Mouse (Mus musculus): Measurements from ENCODE around the gene Slc25a44.
"Not testable (repeated sequence)": the region's sequence is repeated elsewhere in the genome, so short reads cannot be mapped to it uniquely, and the experiment has no call there.

The Slc25a44 gene

DNA sequence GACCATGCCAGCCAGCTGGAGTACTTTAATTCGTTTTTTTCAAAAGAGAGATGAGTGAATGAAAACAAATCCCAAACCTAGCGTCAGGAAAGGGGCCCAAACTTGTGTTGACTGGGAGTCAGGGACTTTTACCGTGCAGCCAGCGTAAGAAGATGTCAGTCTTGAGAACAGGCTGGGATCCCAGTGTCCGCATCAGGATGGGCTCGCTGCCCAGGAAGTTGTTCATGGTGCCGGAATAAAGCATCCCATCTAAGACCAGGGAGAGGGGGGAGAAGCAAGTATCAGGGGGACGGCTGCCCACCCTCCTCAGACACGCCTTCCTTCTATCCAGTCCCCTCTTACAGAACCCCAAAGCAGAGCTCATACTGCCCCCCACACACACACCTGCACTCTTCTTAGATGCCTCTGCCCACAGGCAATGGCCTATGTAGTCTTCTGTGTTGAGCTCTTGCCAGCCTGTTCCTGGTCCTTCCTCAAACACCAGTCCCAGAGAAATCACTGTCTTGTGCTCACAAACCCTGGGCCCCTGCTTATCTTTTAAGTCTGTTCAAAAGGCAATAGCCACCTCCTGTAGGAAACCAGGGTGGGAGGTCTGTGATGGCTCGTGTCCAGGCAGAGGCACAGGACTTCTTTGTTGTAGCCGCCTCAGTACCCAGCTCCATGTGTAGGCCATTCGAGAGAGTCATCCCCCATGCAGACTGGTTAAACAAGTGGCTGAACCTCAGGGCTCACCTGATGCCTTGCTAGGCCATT, 25.6 kb upstream of the Slc25a44 start:
- no peak for DNase-seq (ENCODE audit: extremely low read depth, insufficient read length, low spot score)

DNA sequence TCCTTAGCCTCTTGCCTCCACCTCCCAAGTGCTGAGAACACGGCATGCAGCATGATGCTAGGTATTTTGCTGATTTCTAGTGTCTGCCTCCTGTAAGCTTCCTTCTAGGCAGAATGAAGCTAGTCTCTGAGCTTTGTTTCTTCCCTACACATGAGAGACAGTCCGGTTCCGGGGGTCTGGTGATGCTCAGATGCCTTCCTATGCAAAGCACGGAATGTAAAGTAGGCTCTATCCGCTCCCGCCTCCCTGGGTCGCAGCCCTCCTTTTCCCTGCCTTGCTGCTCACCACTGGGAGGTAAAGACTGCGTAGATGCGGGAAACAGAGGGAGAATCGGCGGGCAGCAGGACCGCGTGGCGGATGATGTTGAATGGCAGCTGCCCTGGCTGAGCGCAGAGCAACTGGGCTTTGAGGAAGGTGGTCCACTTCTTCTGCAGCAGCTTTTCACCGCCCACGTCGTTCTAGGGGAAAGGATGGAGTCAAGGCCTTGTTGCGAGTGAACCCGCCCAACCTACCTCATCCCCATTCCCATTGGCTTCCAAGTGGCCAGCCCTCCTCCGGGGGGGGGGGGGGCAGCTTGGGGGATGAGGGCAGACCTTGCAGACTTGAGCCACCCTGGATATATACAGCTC, 24.6 kb upstream of the Slc25a44 start:
- no peak for DNase-seq (ENCODE audit: extremely low read depth, insufficient read length, low spot score)

DNA sequence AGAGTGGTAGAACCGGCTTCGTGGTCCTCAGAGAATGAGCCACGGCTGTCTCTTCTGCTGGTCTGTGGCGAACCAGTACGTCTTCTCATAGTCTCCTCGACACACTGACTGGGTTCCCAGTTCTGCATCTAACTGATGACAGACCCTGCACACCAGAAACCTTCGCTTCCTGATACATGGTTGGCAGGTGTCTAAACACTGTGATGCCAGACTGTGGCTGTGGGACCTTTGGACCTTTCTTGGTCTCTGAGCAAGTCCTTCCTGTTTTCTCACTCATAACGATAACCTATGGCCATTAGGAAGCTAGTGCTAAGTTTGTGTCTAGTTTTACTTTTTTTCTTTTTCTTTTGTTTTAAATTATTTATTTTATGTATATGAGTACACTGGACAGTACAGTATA, 23.5 kb upstream of the Slc25a44 start:
- no peak for DNase-seq (ENCODE audit: extremely low read depth, insufficient read length, low spot score)

DNA sequence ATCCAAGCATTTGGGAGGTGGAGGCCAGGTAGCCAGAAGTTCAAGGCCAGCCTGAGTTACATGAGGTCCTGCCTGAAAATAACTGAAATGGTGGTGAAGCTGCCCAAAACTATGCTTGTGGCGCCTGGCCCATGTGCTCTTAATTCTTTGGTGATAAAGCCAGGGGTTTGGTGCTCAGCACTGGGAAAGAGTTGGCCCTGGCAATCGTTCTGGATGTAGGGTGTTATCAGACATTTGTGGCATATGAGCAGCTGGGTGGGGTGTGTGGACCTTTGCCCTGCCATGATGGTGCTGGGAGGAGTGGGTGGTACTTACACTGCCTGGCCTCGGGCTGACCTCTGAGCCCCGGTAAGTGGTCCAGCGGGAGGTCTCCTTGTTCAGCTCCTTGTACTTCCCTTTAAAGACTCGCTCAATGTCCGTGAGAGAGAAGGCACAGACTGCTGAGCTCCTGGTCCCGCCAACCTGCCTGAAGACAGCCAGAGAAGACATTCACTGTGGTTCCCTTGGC, 22.8 kb upstream of the Slc25a44 start:
- no peak for DNase-seq (ENCODE audit: extremely low read depth, insufficient read length, low spot score)

- DNase-seq (ENCODE audit: extremely low read depth, insufficient read length, low spot score): no peak
These were observed 21.7 kb upstream of the Slc25a44 start for GRCm38 (mm10) chr3:88446471-88447123.

DNA sequence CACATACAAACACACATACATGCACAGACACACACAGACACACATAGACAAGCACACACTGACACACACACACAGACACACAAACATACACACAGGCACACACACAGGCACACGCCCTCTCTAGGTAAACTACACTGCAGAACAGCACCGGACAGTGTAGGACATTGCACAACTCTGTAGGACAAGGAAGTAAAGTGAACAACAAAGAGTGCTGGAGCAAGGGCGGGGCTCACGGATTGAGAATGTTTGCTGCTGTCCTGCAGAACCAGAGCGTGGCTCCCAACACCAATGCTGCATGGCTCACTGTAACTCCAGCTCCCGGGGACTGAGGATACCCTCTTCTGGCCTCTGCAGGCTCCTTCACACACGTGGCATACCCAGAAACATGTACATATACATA, 17.9 kb upstream of the Slc25a44 start:
- no peak for DNase-seq (ENCODE audit: extremely low read depth, insufficient read length, low spot score)

DNA sequence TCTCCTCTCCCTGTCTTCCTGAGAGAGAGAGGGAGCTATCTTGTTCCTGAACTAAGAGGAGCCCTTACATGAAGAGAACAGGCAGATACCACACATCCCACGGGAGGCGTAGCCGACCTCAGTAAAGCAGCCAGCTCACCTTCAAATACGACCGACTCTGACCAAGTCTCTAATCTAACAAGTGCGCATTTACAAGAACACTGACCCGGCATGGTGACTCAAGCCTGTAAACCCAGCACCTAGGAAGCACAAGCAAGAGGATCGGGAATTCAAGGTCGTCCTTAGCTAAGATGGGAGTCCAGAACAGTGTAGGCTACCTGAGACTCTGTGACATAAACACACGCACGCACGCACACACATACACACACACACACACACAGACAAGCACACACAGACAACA, 17.5 kb upstream of the Slc25a44 start:
- no peak for DNase-seq (ENCODE audit: extremely low read depth, insufficient read length, low spot score)

DNA sequence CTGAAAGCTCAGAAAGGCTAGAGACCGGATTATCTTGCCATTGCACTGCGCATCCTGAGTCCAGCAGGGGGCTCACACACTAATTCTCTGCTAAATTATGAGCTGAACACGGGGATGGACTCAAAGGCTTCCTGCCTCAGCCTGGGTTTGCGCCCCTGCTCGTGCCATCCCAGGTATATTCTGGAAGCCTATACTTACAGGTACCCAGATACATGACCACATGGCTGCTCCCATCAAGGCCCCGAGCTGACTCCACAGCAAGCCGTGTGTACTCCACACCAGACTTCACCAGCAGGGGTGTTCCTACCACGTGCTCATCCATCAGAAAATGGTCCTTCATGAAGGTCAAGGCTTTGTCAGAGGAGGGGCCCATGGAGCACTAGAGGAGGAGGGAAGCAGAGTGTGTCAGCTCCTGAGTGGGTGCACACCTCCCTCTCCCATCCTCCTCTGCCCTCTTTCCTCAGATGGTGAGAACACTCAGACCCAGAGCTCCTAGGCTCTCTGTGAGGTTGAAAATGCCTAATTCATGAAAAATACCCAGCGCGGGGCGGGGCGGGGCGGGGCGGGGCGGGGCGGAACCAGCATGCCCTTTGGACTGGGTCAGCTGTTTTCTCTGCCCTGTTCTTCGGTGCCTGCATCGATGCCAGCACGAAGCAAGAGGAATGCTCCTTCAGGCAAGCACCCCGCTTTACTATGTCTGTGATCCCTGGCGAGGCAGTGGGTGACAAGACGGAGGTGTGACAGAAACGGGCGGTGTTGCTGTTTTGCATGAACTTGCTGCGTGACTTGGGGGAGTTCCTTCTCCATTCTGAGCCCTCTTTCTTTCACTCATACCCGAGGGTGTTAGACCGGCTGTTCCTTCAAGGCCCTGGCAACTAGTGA, 15.8 kb upstream of the Slc25a44 start:
- DNase-seq (ENCODE audit: extremely low read depth, insufficient read length, low spot score): peak; percentile 64

- no peak for DNase-seq (ENCODE audit: extremely low read depth, insufficient read length, low spot score)
These were observed 14.6 kb upstream of the Slc25a44 start for GRCm38 (mm10) chr3:88439582-88439981.

- no peak for DNase-seq (ENCODE audit: extremely low read depth, insufficient read length, low spot score)
These were observed 12.5 kb upstream of the Slc25a44 start for GRCm38 (mm10) chr3:88437454-88437853.

GRCm38 (mm10) chr3:88436395-88437201, 11.7 kb upstream of the Slc25a44 start:
- no peak for DNase-seq (ENCODE audit: extremely low read depth, insufficient read length, low spot score)

DNA sequence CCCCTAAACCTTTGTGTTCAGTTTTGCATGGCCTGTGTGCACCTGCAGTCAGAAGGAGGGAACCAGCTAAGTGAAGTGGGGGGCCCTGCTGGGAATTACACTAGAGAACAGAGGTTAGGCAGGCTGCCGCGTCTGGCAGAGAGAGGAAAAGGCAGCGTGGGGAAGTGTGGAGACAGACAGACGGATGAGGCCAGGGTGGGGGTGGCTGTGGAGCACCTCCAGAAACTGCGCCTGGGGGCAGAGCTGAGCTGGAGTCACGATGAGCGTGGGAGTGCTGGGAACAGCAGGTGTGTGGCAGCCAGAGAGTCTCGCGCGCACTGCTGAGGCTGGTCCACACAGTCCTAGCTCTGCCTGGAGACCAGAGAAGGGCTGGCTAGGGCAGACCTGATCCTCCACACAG, 10.6 kb upstream of the Slc25a44 start:
- DNase-seq (ENCODE audit: extremely low read depth, insufficient read length, low spot score): no peak

GRCm38 (mm10) chr3:88428639-88429038, 3.7 kb upstream of the Slc25a44 start:
- not testable (repeated sequence) for DNase-seq (ENCODE audit: extremely low read depth, insufficient read length, low spot score)

DNA sequence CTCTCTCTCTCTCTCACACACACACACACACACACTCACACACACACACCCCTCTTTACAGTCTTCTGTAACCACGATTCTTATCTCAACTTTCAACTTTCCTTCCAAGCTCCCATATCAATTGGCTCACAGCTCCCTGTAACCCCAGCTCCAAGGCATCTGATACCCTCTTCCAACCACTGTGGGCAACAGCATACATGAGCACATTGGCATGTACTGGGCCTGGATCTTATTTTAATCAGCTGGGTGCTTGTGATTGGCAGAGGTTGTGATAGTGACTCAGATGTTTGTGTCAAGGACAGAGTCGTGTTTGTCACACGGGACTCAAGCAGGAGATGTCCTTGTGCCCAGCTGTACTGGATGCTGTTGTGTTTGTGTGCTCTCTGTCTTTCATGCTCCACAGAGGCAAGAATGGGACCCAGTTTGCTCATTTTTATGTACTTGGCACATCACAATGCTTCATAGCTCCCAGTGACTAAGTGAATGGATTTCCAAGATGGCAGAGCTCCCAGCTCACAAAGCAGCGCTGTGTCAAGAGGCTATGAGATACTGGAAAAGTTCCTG, 2.5 kb upstream of the Slc25a44 start:
- DNase-seq (ENCODE audit: extremely low read depth, insufficient read length, low spot score): no peak

DNA sequence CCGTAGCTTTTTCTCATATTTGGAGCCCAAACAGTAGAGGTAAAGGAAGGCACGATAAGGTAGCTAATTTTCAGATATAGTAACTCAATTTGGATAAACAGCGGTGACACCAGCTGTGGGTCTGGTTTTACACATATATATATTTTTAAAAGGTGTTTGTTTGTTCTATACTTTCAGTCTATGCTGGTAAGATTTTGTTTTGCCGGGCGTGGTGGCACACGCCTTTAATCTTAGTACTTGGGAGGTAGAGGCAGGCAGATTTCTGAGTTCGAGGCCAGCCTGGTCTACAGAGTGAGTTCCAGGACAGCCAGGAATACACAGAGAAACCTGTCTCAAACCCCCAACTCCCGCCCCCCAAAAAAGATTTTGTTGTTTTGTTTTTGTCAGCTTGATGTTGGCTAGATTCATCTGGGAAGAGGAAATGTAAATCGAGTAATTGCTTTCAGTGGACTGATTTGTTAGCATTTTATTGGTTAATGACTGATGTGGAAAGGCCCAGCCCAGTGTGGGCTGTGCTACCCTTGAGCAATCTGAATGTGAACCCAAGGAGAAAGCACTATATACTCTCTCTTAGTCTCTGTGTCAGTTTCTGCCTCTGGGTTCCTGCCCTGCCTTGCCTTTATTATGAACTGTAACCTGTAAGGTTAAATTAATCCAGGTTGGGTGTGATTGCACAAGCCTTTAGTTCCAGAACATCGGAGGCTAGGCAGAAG, 925 bp upstream of the Slc25a44 start:
- DNase-seq (ENCODE audit: extremely low read depth, insufficient read length, low spot score): no peak

GRCm38 (mm10) chr3:88425330-88425689, 371 bp upstream of the Slc25a44 start:
- DNase-seq (ENCODE audit: extremely low read depth, insufficient read length, low spot score): no peak

- DNase-seq (ENCODE audit: extremely low read depth, insufficient read length, low spot score): no peak
These were observed 2.8 kb downstream of the Slc25a44 start for GRCm38 (mm10) chr3:88422020-88422720.

- DNase-seq (ENCODE audit: extremely low read depth, insufficient read length, low spot score): no peak
These were observed 4.2 kb downstream of the Slc25a44 start for GRCm38 (mm10) chr3:88420771-88421170.

Measured in 3134 (cell line).